Mouse (Mus musculus) embryonic facial prominence, embryonic 10.5 days (tissue): ENCODE measurements around the gene Gramd4. TPM values are rescaled to one million over a fixed set of nuclear protein-coding genes. Genes with fewer than 3 reads are reported as not detected.

Experiments used
- DNase-seq: peaks from one replicate; pipeline ENCODE4 v3.0.0-alpha.2; 2017; ENCODE audit warnings: low spot score
- H3K27ac ChIP-seq: fragments of 300-500 bp; sonication (generic); replicated peaks from 2 replicates; pipeline ENCODE4 v1.5.1; 2016; ENCODE audit warnings: mild to moderate bottlenecking
- H3K27me3 ChIP-seq: fragments of 300-500 bp; sonication (generic); replicated peaks from 2 replicates; pipeline ENCODE4 v1.6.1; 2016; ENCODE audit warnings: low read depth, mild to moderate bottlenecking; ENCODE audit not compliant: poor library complexity, severe bottlenecking
- H3K36me3 ChIP-seq: fragments of 300-500 bp; sonication (generic); replicated peaks from 2 replicates; pipeline ENCODE4 v1.6.1; 2016; ENCODE audit warnings: mild to moderate bottlenecking, moderate library complexity
- H3K4me1 ChIP-seq: fragments of 300-500 bp; sonication (generic); 2 replicates; pipeline ENCODE4 v1.6.1; 2016
- H3K4me3 ChIP-seq: fragments of 300-500 bp; sonication (generic); 2 replicates; pipeline ENCODE4 v1.5.1; 2016; ENCODE audit warnings: mild to moderate bottlenecking, moderate library complexity
- H3K9me3 ChIP-seq: fragments of 300-500 bp; sonication (generic); 2 replicates; pipeline ENCODE4 v1.6.1; 2016; ENCODE audit warnings: mild to moderate bottlenecking
- WGBS: fragments of 180-500 bp; shearing (Covaris S2); methylation state at CpG from one replicate; pipeline ENCODE4 v1.1.7; 2016; 5-methylcytosine and 5-hydroxymethylcytosine counted together
- polyA plus RNA-seq: library from polyadenylated mRNA; unstranded; fragments of >200 nt; fragmentation: Nextera tagmentation; extraction: Ambion mirVana; gene quantifications from 2 replicates; pipeline ENCODE4 v1.2.1, GENCODE M21; 2016

The Gramd4 gene
- polyA plus RNA-seq = 13.7 and 13.8 TPM in 2 replicates

GRCm38 (mm10) chr15:86057413-86057812, at the start of gene Gramd4:
Gramd4 (plus strand) TSS chr15:86057695.
- peaks cover 6% of the 10 kb centered on the region; the same call in 1 of the 2 replicates for H3K27me3 ChIP-seq
- peak within 1 kb of the TSS; percentile 95 for H3K27ac ChIP-seq
- H3K4me3 ChIP-seq = peak within 1 kb of the TSS; percentile 89
- H3K9me3 ChIP-seq = no peaks in the 10 kb centered on the region
- peak; percentile 35 for DNase-seq
- no peaks in the 10 kb centered on the region for H3K36me3 ChIP-seq
- 18% methylated on average over 6 of the region's 6 CpGs for WGBS
- H3K4me1 ChIP-seq = peaks cover 51% of the 10 kb centered on the region

- no peak for DNase-seq
- 22% methylated on average over 2 of the region's 2 CpGs for WGBS
- peaks cover 31% of the 10 kb centered on the region for H3K4me1 ChIP-seq
- no peak overlapping the region for H3K4me3 ChIP-seq
- peaks cover 35% of the 10 kb centered on the region for H3K27me3 ChIP-seq
- 0 out of 2 replicates have a peak, but pooled peaks cover 4% of the 10 kb centered on the region for H3K36me3 ChIP-seq
- H3K27ac ChIP-seq = no peak overlapping the region; the same call in 1 of the 2 replicates
- 0 out of 2 replicates have a peak, but pooled peaks cover 2% of the 10 kb centered on the region for H3K9me3 ChIP-seq
Observed at GRCm38 (mm10) chr15:86013130-86013529, 44.4 kb upstream of the Gramd4 start.

- H3K27ac ChIP-seq = no peak overlapping the region
- WGBS = 41% methylated on average over 10 of the region's 10 CpGs
Observed at GRCm38 (mm10) chr15:86013656-86014055, 43.8 kb upstream of the Gramd4 start.

GRCm38 (mm10) chr15:86015026-86015425, 42.5 kb upstream of the Gramd4 start:
- H3K4me1 ChIP-seq = peaks cover 29% of the 10 kb centered on the region
- 88% methylated on average over 7 of the region's 7 CpGs for WGBS
- no peak for DNase-seq
- H3K27me3 ChIP-seq = peaks cover 23% of the 10 kb centered on the region
- H3K9me3 ChIP-seq = peaks cover 6% of the 10 kb centered on the region; the same call in 1 of the 2 replicates
- H3K4me3 ChIP-seq = no peak overlapping the region
- H3K27ac ChIP-seq = no peak overlapping the region
- H3K36me3 ChIP-seq = peaks cover 17% of the 10 kb centered on the region

More at GRCm38 (mm10) chr15:86013656-86014055, 43.8 kb upstream of the Gramd4 start:
- Histone ChIP-seq H3K4me3 (no peak overlapping the region), H3K9me3 (peaks cover 4% of the 10 kb centered on the region; the same call in 1 of the 2 replicates), H3K36me3 (peaks cover 8% of the 10 kb centered on the region), H3K4me1 (peaks cover 29% of the 10 kb centered on the region), H3K27me3 (peaks cover 30% of the 10 kb centered on the region)
- DNase-seq = no peak

- Histone ChIP-seq H3K36me3 (peaks cover 17% of the 10 kb centered on the region), H3K27ac (no peak overlapping the region; the same call in 1 of the 2 replicates), H3K27me3 (peaks cover 18% of the 10 kb centered on the region), H3K9me3 (peaks cover 6% of the 10 kb centered on the region; the same call in 1 of the 2 replicates), H3K4me3 (no peak overlapping the region), H3K4me1 (peaks cover 29% of the 10 kb centered on the region)
- 66% methylated on average over 13 of the region's 13 CpGs for WGBS
- DNase-seq = no peak
Observed at GRCm38 (mm10) chr15:86015860-86016541, 41.5 kb upstream of the Gramd4 start.

GRCm38 (mm10) chr15:86017336-86017735, 40.2 kb upstream of the Gramd4 start:
- H3K36me3 ChIP-seq = peaks cover 17% of the 10 kb centered on the region
- H3K4me1 ChIP-seq = peaks cover 34% of the 10 kb centered on the region
- H3K9me3 ChIP-seq = peaks cover 6% of the 10 kb centered on the region; the same call in 1 of the 2 replicates
- peaks cover 5% of the 10 kb centered on the region; the same call in 1 of the 2 replicates for H3K27me3 ChIP-seq
- DNase-seq = no peak
- WGBS = 87% methylated on average over 6 of the region's 6 CpGs
- no peak overlapping the region for H3K27ac ChIP-seq
- H3K4me3 ChIP-seq = no peak overlapping the region

GRCm38 (mm10) chr15:86018753-86019512, 38.6 kb upstream of the Gramd4 start:
- H3K36me3 ChIP-seq = peaks cover 17% of the 10 kb centered on the region
- DNase-seq = no peak
- no peak overlapping the region for H3K4me3 ChIP-seq
- no peaks in the 10 kb centered on the region for H3K27me3 ChIP-seq
- H3K27ac ChIP-seq = no peak overlapping the region
- 93% methylated on average over 5 of the region's 5 CpGs for WGBS
- peaks cover 6% of the 10 kb centered on the region; the same call in 1 of the 2 replicates for H3K9me3 ChIP-seq
- peaks cover 25% of the 10 kb centered on the region for H3K4me1 ChIP-seq

- Histone ChIP-seq H3K36me3 (peaks cover 14% of the 10 kb centered on the region), H3K4me3 (no peak overlapping the region), H3K4me1 (peaks cover 21% of the 10 kb centered on the region), H3K9me3 (peaks cover 6% of the 10 kb centered on the region; the same call in 1 of the 2 replicates), H3K27ac (no peak overlapping the region), H3K27me3 (no peaks in the 10 kb centered on the region)
- 87% methylated on average over 8 of the region's 8 CpGs for WGBS
- no peak for DNase-seq
Observed at GRCm38 (mm10) chr15:86020008-86020407, 37.5 kb upstream of the Gramd4 start.

- H3K27ac ChIP-seq = no peak overlapping the region
- H3K9me3 ChIP-seq = peaks cover 6% of the 10 kb centered on the region; the same call in 1 of the 2 replicates
- H3K4me3 ChIP-seq = no peak overlapping the region
- WGBS = 79% methylated on average over 9 of the region's 9 CpGs
- peaks cover 16% of the 10 kb centered on the region for H3K36me3 ChIP-seq
- no peaks in the 10 kb centered on the region for H3K27me3 ChIP-seq
- no peak for DNase-seq
- peaks cover 17% of the 10 kb centered on the region for H3K4me1 ChIP-seq
Observed at GRCm38 (mm10) chr15:86021301-86021700, 36.2 kb upstream of the Gramd4 start.

- DNase-seq = no peak
- Histone ChIP-seq H3K9me3 (peaks cover 6% of the 10 kb centered on the region; the same call in 1 of the 2 replicates), H3K4me1 (peaks cover 15% of the 10 kb centered on the region; the same call in 1 of the 2 replicates), H3K4me3 (no peak overlapping the region), H3K27ac (no peak overlapping the region), H3K27me3 (no peaks in the 10 kb centered on the region), H3K36me3 (peaks cover 16% of the 10 kb centered on the region)
- 89% methylated on average over 9 of the region's 9 CpGs for whole genome bisulfite sequencing
Observed at GRCm38 (mm10) chr15:86021971-86022370, 35.5 kb upstream of the Gramd4 start.

- peaks cover 29% of the 10 kb centered on the region for H3K9me3 ChIP-seq
- peaks cover 24% of the 10 kb centered on the region for H3K27me3 ChIP-seq
Observed at GRCm38 (mm10) chr15:86027871-86028270, 29.6 kb upstream of the Gramd4 start.

GRCm38 (mm10) chr15:86029981-86030380, 27.5 kb upstream of the Gramd4 start:
- Histone ChIP-seq H3K4me3 (peak overlapping the region; percentile 2; the same call in 1 of the 2 replicates), H3K4me1 (peaks cover 53% of the 10 kb centered on the region), H3K27ac (no peak overlapping the region), H3K36me3 (peaks cover 42% of the 10 kb centered on the region), H3K27me3 (peaks cover 45% of the 10 kb centered on the region), H3K9me3 (peaks cover 29% of the 10 kb centered on the region)
- no peak for DNase-seq
- WGBS = 72% methylated on average over 14 of the region's 14 CpGs

More at GRCm38 (mm10) chr15:86027871-86028270, 29.6 kb upstream of the Gramd4 start:
- Histone ChIP-seq H3K36me3 (peaks cover 43% of the 10 kb centered on the region), H3K4me3 (no peak overlapping the region), H3K27ac (no peak overlapping the region), H3K4me1 (peaks cover 37% of the 10 kb centered on the region)
- 78% methylated on average over 8 of the region's 8 CpGs for WGBS
- no peak for DNase-seq
